Mouse (Mus musculus): ENCODE data around the gene Defb38.

The Defb38 gene

GRCm38 (mm10) chr8:19026466-19026865 lies at the start of gene Defb38:
Gene Defb38, minus strand, starts transcription at chr8:19026566.
- DNase-seq, result no peak

- no peak for DNase-seq
Measured at GRCm38 (mm10) chr8:19066013-19066412, 39.6 kb upstream of the Defb38 start.

DNA sequence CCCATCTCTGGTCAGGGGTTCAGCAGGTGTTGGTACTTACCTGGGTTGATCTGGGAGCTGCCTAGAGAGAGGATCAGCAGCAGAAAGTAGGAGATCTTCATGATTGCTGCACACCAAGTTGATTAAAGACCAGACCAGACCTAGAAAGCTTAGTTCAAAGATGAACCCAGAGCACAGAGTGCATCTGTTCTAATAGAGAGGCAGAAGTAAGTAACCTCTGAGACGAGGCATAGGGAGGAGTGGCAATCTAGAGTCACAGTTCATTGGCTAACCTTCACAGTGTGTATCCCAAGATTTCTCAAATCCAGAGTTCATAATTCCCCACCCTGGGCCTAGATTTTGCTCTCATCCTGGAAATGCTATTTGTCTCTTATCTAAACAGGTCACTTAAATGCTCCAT lies 38.3 kb upstream of the Defb38 start, which contains the start of gene Defb39:
TSS of gene Defb39 (minus strand) at position 101 of the 400 bp plus-strand sequence.
- no peak for DNase-seq

- DNase-seq, result no peak
Measured at GRCm38 (mm10) chr8:19062891-19063290, 36.5 kb upstream of the Defb38 start.

- DNase-seq, result no peak
Measured at GRCm38 (mm10) chr8:19045242-19045641, 18.9 kb upstream of the Defb38 start.
